Mouse (Mus musculus) bone marrow macrophage, adult 2 months (primary cell): ENCODE data around the gene Cep89.

Experiments used
- CTCF ChIP-seq: IDR thresholded peaks from 2 replicates; pipeline ENCODE4 v1.5.1; 2012; ENCODE audit warnings: low read depth, mild to moderate bottlenecking, low read length, moderate library complexity
- POLR2A ChIP-seq: IDR thresholded peaks from 2 replicates; pipeline ENCODE4 v1.6.1; 2012; ENCODE audit warnings: mild to moderate bottlenecking, low read depth, low read length, borderline replicate concordance

DNA sequence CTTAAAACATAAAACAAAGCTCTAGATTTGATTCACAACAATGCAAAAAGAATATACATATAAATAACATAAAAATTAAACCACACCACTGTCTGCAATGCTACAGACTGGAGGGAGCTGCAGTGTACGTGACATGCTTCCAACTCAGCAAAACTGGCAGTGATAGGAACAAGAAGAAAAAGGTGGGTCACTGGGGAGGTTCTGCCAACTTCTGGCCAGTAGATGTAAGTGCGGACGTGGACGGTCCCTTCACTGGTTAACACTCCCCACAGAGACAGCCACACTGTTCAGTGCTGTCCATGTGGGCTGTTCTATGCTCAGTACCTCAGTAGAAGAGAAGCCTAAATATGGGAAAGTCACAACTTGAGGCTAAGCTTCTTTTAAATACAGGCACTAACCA, 74.0 kb downstream of the Cep89 start:
- TF ChIP-seq CTCF (no peak), POLR2A (no peak)
